Mouse (Mus musculus): ENCODE results near the gene Ccdc13. TPM values are rescaled to one million over a fixed set of nuclear protein-coding genes. Genes with fewer than 3 reads are reported as not detected.

Ccdc13 gene
- polyA plus RNA-seq, 1 experiment from 2014 or later = 1.2 TPM

DNA sequence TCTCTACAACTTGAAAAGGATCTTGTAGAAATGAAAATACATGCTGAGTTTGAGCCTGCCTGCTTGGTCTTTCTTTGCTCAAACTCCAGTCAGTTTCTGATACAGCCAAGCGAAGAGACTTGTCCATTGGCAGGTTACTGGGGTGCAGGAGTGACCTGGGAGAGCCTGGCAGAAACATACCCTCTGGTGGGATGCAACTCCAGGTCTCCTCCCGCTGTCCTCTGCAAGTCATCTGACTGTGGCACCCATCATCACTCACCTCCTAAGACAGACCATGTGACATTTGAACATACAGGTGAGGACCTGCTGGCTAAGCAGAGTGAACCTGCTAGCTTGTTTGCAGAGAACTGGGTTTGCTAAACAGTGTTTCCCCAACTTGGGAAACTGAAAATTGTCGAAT lies 82.5 kb downstream of the Ccdc13 start:
- H3K36me3 ChIP-seq = peaks cover 43% of the 10 kb centered on the region

DNA sequence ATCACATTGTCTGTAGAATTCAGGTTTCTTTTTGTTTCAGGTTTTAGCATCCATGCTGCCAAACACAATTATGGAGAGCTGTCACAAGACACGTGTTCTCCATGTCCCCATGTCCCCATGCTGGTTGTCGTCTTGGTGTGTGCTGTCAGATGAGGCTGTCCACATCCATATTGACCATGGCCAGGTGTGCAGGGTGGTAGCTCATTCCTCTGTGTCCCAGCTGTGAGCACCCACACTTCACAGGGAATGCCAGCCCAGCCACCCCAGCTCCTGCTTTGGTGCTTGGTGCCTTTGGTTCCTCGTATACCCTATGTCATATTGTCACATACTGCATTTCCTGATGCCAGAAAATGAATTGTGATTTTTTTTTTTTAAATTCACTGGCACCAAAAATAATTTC lies 84.6 kb downstream of the Ccdc13 start:
- Histone ChIP-seq H3K27ac (no peak overlapping the region), H3K4me2 (no peak overlapping the region), H3K9ac (no peak overlapping the region), H3K9me3 (no peaks in the 10 kb centered on the region), H3K36me3 (peaks cover 64% of the 10 kb centered on the region), H3K4me3 (no peak overlapping the region), H3K4me1 (peaks cover 15% of the 10 kb centered on the region), H3K27me3 (no peaks in the 10 kb centered on the region)
- 88% methylated on average over 3 of the region's 3 CpGs for WGBS
- no peak for ATAC-seq (ENCODE audit: borderline replicate concordance, extremely low read depth, low FRiP score, low TSS enrichment)

More for the DNA sequence above, 82.5 kb downstream of the Ccdc13 start:
- H3K27ac ChIP-seq = no peak overlapping the region
- H3K27me3 ChIP-seq = no peaks in the 10 kb centered on the region
- no peak overlapping the region for H3K4me2 ChIP-seq
- no peak for ATAC-seq (ENCODE audit: borderline replicate concordance, extremely low read depth, low FRiP score, low TSS enrichment)
- peaks cover 29% of the 10 kb centered on the region for H3K4me1 ChIP-seq
- H3K9ac ChIP-seq = no peak overlapping the region
- no peak overlapping the region for H3K4me3 ChIP-seq
- 78% methylated on average over 3 of the region's 3 CpGs for WGBS
- H3K9me3 ChIP-seq = no peaks in the 10 kb centered on the region

DNA sequence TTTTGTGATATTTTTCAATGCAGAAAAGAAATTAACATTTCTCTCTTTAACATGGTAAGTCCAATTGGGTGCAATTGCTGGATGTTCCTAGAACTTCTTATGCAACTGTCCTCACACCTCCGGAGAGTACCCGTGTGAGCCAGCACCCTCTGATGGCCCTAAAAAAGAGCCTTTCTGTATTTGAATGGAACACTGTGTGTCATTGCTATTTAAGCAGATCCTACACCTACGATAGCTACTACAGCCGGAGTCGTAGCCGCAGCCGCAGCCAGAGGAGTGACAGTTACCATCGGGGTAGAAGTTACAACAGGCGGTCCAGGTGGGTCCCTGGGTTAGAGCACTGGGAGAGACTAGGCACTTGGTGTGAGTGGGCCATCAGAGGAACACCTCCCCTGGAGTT lies 86.5 kb downstream of the Ccdc13 start:
- WGBS = 94% methylated on average over 9 of the region's 9 CpGs
- Histone ChIP-seq H3K27ac (no peak overlapping the region), H3K4me2 (no peak overlapping the region), H3K36me3 (peaks cover 83% of the 10 kb centered on the region), H3K9me3 (no peaks in the 10 kb centered on the region), H3K9ac (no peak overlapping the region), H3K4me3 (no peak overlapping the region), H3K4me1 (no peaks in the 10 kb centered on the region), H3K27me3 (no peaks in the 10 kb centered on the region)
- no peak for ATAC-seq (ENCODE audit: borderline replicate concordance, extremely low read depth, low FRiP score, low TSS enrichment)

Other genes starting within 250 kb of the Ccdc13 start
- 0.16 TPM in 1 of 2 replicates, not detected in the other for gene Lyzl4, start 197.4 kb downstream of the Ccdc13 start, polyA plus RNA-seq (2015; fragmentation: Nextera tagmentation; extraction: Ambion mirVana)
- gene Vipr1, start 196.7 kb downstream of the Ccdc13 start, polyA plus RNA-seq (2015; fragmentation: Nextera tagmentation; extraction: Ambion mirVana) = 0.30 and 0.55 TPM in 2 replicates
- 9.8 and 10.3 TPM in 2 replicates for gene Sec22c, start 134.0 kb downstream of the Ccdc13 start, polyA plus RNA-seq (2015; fragmentation: Nextera tagmentation; extraction: Ambion mirVana)
- 96.0 and 101 TPM in 2 replicates for gene Ss18l2, start 129.1 kb downstream of the Ccdc13 start, polyA plus RNA-seq (2015; fragmentation: Nextera tagmentation; extraction: Ambion mirVana)
- gene Nktr, start 120.3 kb downstream of the Ccdc13 start, polyA plus RNA-seq (2015; fragmentation: Nextera tagmentation; extraction: Ambion mirVana) = 57.5 and 60.4 TPM in 2 replicates
- gene Zfp651, start 80.1 kb downstream of the Ccdc13 start, polyA plus RNA-seq (2015; fragmentation: Nextera tagmentation; extraction: Ambion mirVana) = 16.7 and 17.7 TPM in 2 replicates
- gene Klhl40, start 61.9 kb downstream of the Ccdc13 start, polyA plus RNA-seq (2015; fragmentation: Nextera tagmentation; extraction: Ambion mirVana) = 0.47 and 0.49 TPM in 2 replicates
- 0.96 and 1.8 TPM in 2 replicates for gene Hhatl, start 47.0 kb downstream of the Ccdc13 start, polyA plus RNA-seq (2015; fragmentation: Nextera tagmentation; extraction: Ambion mirVana)
- 155 and 175 TPM in 2 replicates for gene Higd1a, start 18.9 kb upstream of the Ccdc13 start, polyA plus RNA-seq (2015; fragmentation: Nextera tagmentation; extraction: Ambion mirVana)
- gene Ackr2, start 58.9 kb upstream of the Ccdc13 start, polyA plus RNA-seq (2015; fragmentation: Nextera tagmentation; extraction: Ambion mirVana) = 1.1 and 1.3 TPM in 2 replicates
- gene Cyp8b1, start 76.8 kb upstream of the Ccdc13 start, polyA plus RNA-seq (2015; fragmentation: Nextera tagmentation; extraction: Ambion mirVana) = not detected in 2 replicates
- gene Fam198a, start 111.5 kb upstream of the Ccdc13 start, polyA plus RNA-seq (2015; fragmentation: Nextera tagmentation; extraction: Ambion mirVana) = 2.2 and 2.5 TPM in 2 replicates
- gene Pomgnt2, start 157.6 kb upstream of the Ccdc13 start, polyA plus RNA-seq (2015; fragmentation: Nextera tagmentation; extraction: Ambion mirVana) = 13.0 and 13.5 TPM in 2 replicates

Measured in lung, embryonic 15.5 days (tissue).